Mouse (Mus musculus) ES-Bruce4 (cell line): ENCODE results near the gene Herc3.

ENCODE experiments used
- CTCF ChIP-seq: IDR thresholded peaks from one replicate; pipeline ENCODE4 v1.8.1; 2011; ENCODE audit warnings: low read depth, low read length
- EP300 ChIP-seq: IDR thresholded peaks from 2 replicates; pipeline ENCODE4 v1.6.1; 2011; ENCODE audit warnings: low read depth, low read length; ENCODE audit not compliant: insufficient read depth

GRCm38 (mm10) chr6:58826089-58826488, 5.2 kb upstream of the Herc3 start:
- TF ChIP-seq CTCF (no peak), EP300 (no peak)
